Mouse (Mus musculus): ENCODE measurements around the gene Fam171a2. TPM values are rescaled to one million over a fixed set of nuclear protein-coding genes. Genes with fewer than 3 reads are reported as not detected.

Fam171a2 gene
- polyA plus RNA-seq, 1 experiment from 2014 or later, result 7.4 TPM

- Histone ChIP-seq H3K4me3 (ENCODE audit: low read depth, low read length) (peak overlapping the region; percentile 93), H3K9ac (peak overlapping the region; percentile 96), H3K36me3 (ENCODE audit: insufficient read depth) (peaks cover 27% of the 10 kb centered on the region), H3K4me1 (ENCODE audit: insufficient read depth) (peaks cover 26% of the 10 kb centered on the region), H3K27me3 (ENCODE audit: insufficient read depth, low read length) (peaks cover 5% of the 10 kb centered on the region; the same call in 1 of the 2 replicates), H3K9me3 (ENCODE audit: low read depth, low read length) (no peaks in the 10 kb centered on the region), H3K27ac (ENCODE audit: low read depth) (peak overlapping the region; percentile 91), H3K4me2 (peak overlapping the region; percentile 69)
- DNase-seq (peak; percentile 94), ATAC-seq (ENCODE audit: insufficient read depth) (peak; percentile 29; the same call in 1 of the 2 replicates)
- 5% methylated on average over 7 of the region's 7 CpGs for WGBS
- TF ChIP-seq CTCF (IDR thresholded peaks at IDR 0.05; ENCODE audit: low read depth), result no peak
These were observed 1.6 kb downstream of the Fam171a2 start for GRCm38 (mm10) chr11:102445891-102446361.

DNA sequence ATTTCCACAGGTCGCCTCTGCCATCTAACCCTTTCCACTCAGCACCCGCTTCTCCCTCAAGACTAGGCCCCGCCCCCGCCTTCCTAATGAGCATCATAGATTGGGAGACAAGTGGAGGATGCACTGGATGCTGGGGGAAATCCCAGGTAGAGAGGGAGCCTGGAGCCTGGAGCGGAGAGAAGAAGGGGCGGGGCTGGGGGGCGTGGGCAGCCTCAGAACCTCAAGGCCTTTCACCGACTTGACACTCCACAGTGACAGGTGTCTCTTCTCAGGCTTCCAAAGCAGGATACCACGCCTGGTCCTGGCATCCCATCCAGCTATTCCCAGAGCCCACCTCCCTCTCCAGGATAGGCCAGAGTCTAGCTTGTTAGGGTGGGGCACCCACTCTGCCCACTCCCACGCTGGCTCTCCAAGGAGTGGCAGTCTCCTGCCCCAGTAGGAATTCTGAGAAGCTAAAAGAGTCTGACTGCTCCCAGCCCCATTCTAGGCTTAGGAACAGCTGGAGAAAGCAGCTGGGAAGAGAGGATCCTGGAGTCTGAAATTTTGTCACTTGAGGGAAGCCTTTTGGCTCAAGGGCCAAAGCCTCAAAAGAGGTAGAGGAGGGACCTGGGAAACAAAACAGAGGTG lies 2.1 kb downstream of the Fam171a2 start:
- no peak for DNase-seq
- peak overlapping the region; percentile 91 for H3K27ac ChIP-seq (ENCODE audit: low read depth)
- peaks cover 33% of the 10 kb centered on the region for H3K36me3 ChIP-seq (ENCODE audit: insufficient read depth)
- peak overlapping the region; percentile 93 for H3K4me3 ChIP-seq (ENCODE audit: low read depth, low read length)
- 13% methylated on average over 10 of the region's 10 CpGs for WGBS
- no peak overlapping the region for H3K9ac ChIP-seq
- TF ChIP-seq CTCF (IDR thresholded peaks at IDR 0.05; ENCODE audit: low read depth), result no peak
- peaks cover 5% of the 10 kb centered on the region; the same call in 1 of the 2 replicates for H3K27me3 ChIP-seq (ENCODE audit: insufficient read depth, low read length)
- ATAC-seq (ENCODE audit: insufficient read depth), result peak; percentile 29; the same call in 1 of the 2 replicates
- peaks cover 26% of the 10 kb centered on the region for H3K4me1 ChIP-seq (ENCODE audit: insufficient read depth)
- H3K9me3 ChIP-seq (ENCODE audit: low read depth, low read length), result no peaks in the 10 kb centered on the region
- peak overlapping the region; percentile 69 for H3K4me2 ChIP-seq

DNA sequence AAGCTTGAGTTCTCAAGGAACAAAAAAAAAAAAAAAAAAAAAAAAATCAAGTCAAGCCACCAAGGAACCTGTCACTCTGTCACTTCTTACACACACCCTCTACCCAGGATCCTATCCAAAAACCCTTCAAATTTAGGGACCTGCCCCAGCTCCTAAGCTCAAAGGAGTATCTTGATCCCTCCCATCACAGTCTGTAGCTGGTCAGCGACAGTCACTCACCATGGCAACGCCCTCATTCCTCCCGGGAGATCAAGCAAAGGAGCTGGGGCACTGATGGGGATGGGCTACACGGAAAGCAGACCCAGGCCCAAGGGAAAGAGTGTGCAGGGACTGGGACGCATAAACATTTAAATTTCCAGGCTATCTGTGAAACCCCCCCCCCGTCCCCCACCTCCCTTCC lies 2.7 kb downstream of the Fam171a2 start:
- no peak overlapping the region for H3K9ac ChIP-seq
- H3K4me3 ChIP-seq (ENCODE audit: low read depth, low read length), result peak overlapping the region; percentile 6; the same call in 1 of the 2 replicates
- no peak for DNase-seq

DNA sequence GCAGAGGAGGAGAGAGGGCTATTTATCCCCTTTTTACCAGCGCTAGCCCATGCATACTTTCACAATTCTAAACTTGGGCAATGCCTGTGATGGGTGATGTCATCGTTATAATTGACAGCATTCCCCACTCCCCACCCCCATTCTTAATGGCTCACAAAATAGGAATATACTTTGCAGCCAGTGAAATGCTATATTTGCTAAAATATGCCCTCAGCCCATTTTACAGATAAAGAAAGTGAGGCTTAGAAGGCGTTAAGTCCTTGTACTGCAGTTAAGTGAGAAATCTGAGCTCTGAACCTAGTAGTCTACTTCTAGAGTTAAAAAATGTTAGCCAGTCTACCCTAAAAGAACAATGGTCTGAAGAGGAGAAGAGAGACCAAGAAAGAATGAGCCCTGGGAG lies 3.2 kb downstream of the Fam171a2 start:
- WGBS, result 76% methylated on average over 3 of the region's 3 CpGs
- TF ChIP-seq CTCF (IDR thresholded peaks at IDR 0.05; ENCODE audit: low read depth), result no peak

More for the DNA sequence above, 2.7 kb downstream of the Fam171a2 start:
- H3K4me1 ChIP-seq (ENCODE audit: insufficient read depth), result peaks cover 26% of the 10 kb centered on the region
- H3K27ac ChIP-seq (ENCODE audit: low read depth), result no peak overlapping the region
- no peak for ATAC-seq (ENCODE audit: insufficient read depth)
- H3K36me3 ChIP-seq (ENCODE audit: insufficient read depth), result peaks cover 39% of the 10 kb centered on the region
- no peaks in the 10 kb centered on the region for H3K9me3 ChIP-seq (ENCODE audit: low read depth, low read length)
- 15% methylated on average over 6 of the region's 6 CpGs for whole genome bisulfite sequencing
- H3K4me2 ChIP-seq, result peak overlapping the region; percentile 69; the same call in 1 of the 2 replicates
- H3K27me3 ChIP-seq (ENCODE audit: insufficient read depth, low read length), result peaks cover 5% of the 10 kb centered on the region; the same call in 1 of the 2 replicates
- no peak for TF ChIP-seq CTCF (IDR thresholded peaks at IDR 0.05; ENCODE audit: low read depth)

DNA sequence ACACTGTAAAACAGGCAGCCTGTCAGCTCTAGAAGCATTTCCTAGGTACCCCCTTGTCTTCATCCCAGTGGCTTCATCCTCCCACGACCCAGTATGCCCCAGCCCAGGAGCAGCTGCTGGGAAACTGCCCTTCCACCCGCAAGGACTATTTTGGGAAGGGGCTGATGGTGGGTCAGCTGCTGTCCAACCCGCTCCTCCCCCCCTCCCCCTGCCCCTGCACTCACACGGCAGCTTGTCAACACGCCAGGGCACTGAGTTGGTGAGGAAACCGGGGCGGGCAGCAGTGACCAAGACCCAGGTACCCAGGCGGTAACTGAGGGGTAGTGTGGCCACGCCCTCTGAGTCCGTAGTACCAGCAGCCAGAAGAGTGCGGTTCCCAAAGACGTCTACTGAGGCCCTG lies 3.7 kb downstream of the Fam171a2 start:
- WGBS, result 60% methylated on average over 12 of the region's 12 CpGs
- peaks cover 49% of the 10 kb centered on the region for H3K36me3 ChIP-seq (ENCODE audit: insufficient read depth)
- ATAC-seq (ENCODE audit: insufficient read depth) (no peak), DNase-seq (no peak)
- H3K27me3 ChIP-seq (ENCODE audit: insufficient read depth, low read length), result peaks cover 5% of the 10 kb centered on the region; the same call in 1 of the 2 replicates
- H3K9me3 ChIP-seq (ENCODE audit: low read depth, low read length), result no peaks in the 10 kb centered on the region
- H3K4me2 ChIP-seq, result no peak overlapping the region
- no peak for TF ChIP-seq CTCF (IDR thresholded peaks at IDR 0.05; ENCODE audit: low read depth)
- H3K4me3 ChIP-seq (ENCODE audit: low read depth, low read length), result no peak overlapping the region
- H3K4me1 ChIP-seq (ENCODE audit: insufficient read depth), result peaks cover 22% of the 10 kb centered on the region
- no peak overlapping the region for H3K9ac ChIP-seq
- no peak overlapping the region for H3K27ac ChIP-seq (ENCODE audit: low read depth)

More for the DNA sequence above, 3.2 kb downstream of the Fam171a2 start:
- H3K9me3 ChIP-seq (ENCODE audit: low read depth, low read length), result no peaks in the 10 kb centered on the region
- DNase-seq (no peak), ATAC-seq (ENCODE audit: insufficient read depth) (no peak)
- H3K4me1 ChIP-seq (ENCODE audit: insufficient read depth), result peaks cover 23% of the 10 kb centered on the region
- H3K27me3 ChIP-seq (ENCODE audit: insufficient read depth, low read length), result peaks cover 5% of the 10 kb centered on the region; the same call in 1 of the 2 replicates
- H3K4me2 ChIP-seq, result no peak overlapping the region
- no peak overlapping the region for H3K9ac ChIP-seq
- H3K4me3 ChIP-seq (ENCODE audit: low read depth, low read length), result no peak overlapping the region
- peaks cover 43% of the 10 kb centered on the region for H3K36me3 ChIP-seq (ENCODE audit: insufficient read depth)
- no peak overlapping the region for H3K27ac ChIP-seq (ENCODE audit: low read depth)

DNA sequence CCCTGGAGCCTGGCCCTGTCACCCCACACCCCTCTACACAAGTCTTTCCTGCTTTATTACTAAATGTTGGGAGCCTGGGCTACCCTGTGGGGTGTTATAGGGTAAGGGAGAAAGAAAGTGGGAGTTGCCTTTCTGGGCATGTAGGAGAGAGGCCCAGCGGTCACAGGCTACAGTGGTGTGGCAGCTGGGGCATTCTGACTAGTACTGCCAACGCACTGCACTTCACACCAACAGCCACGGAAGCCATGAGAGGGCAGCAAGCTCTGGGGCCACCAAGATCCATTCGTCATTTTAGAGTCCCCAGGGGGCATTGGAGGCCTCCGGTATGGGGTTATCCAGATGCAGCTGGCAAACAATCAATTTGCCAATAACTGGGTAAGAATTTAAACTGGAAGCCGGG lies 5.4 kb downstream of the Fam171a2 start:
- no peaks in the 10 kb centered on the region for H3K27me3 ChIP-seq (ENCODE audit: insufficient read depth, low read length)

GRCm38 (mm10) chr11:102441434-102441833 lies 6.0 kb downstream of the Fam171a2 start:
- Histone ChIP-seq H3K9me3 (ENCODE audit: low read depth, low read length) (no peaks in the 10 kb centered on the region), H3K9ac (no peak overlapping the region), H3K27ac (ENCODE audit: low read depth) (no peak overlapping the region), H3K36me3 (ENCODE audit: insufficient read depth) (peaks cover 68% of the 10 kb centered on the region), H3K4me1 (ENCODE audit: insufficient read depth) (peaks cover 15% of the 10 kb centered on the region), H3K4me3 (ENCODE audit: low read depth, low read length) (no peak overlapping the region), H3K4me2 (no peak overlapping the region), H3K27me3 (ENCODE audit: insufficient read depth, low read length) (no peaks in the 10 kb centered on the region)
- WGBS, result 83% methylated on average over 3 of the region's 3 CpGs
- no peak for ATAC-seq (ENCODE audit: insufficient read depth)
- peak; percentile 38; the same call in 1 of the 2 replicates for TF ChIP-seq CTCF (IDR thresholded peaks at IDR 0.05; ENCODE audit: low read depth)
- DNase-seq, result no peak

More for the DNA sequence above, 5.4 kb downstream of the Fam171a2 start:
- ATAC-seq (ENCODE audit: insufficient read depth) (no peak), DNase-seq (no peak)
- Histone ChIP-seq H3K27ac (ENCODE audit: low read depth) (no peak overlapping the region), H3K9ac (no peak overlapping the region), H3K4me2 (no peak overlapping the region), H3K36me3 (ENCODE audit: insufficient read depth) (peaks cover 64% of the 10 kb centered on the region), H3K9me3 (ENCODE audit: low read depth, low read length) (no peaks in the 10 kb centered on the region), H3K4me3 (ENCODE audit: low read depth, low read length) (no peak overlapping the region), H3K4me1 (ENCODE audit: insufficient read depth) (peaks cover 15% of the 10 kb centered on the region)
- 90% methylated on average over 6 of the region's 6 CpGs for WGBS
- TF ChIP-seq CTCF (IDR thresholded peaks at IDR 0.05; ENCODE audit: low read depth), result no peak
